ENCODE assay signal across 24 mouse cellular contexts in the genomic region with DNA sequence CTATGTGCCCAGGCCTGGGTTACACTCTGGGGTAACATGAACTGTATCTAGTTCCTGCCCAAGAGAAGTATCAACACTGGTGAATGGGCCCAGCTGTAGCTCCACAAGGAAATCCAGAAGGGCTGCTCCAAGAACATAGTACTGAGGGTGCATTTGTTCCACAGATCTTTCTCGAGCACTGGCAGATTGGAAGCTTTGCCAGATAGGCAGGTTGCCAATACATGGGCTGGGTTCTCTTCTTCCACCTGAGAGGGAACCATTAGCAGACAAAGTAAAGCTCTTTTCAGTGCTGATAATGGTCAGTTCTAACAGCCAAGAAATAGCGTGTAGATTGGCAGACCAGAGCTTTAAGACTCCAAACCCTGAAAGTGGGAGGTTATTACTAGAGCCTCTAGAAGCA. TPM values are rescaled to one million over a fixed set of nuclear protein-coding genes. Genes with fewer than 3 reads are reported as not detected.
DNase-seq lines count a peak whose midpoint lies in the region; ATAC-seq and TF ChIP-seq lines count a peak whose summit lies in the region.
"Had no signal": no experiment of that assay in that cellular context is flagged by ENCODE, and none has a peak within 500 bp of the region (broad histone marks: within the 10 kb centered on the region; RNA-seq: fewer than 3 reads in every experiment).

No protein-coding gene starts in this region.

- TF ChIP-seq CTCF in lung, embryonic 14.5 days (IDR thresholded peaks at IDR 0.05; ENCODE audit: low read depth): no peak
- no peak for TF ChIP-seq CTCF in forebrain, postnatal 0 days (IDR thresholded peaks at IDR 0.05; ENCODE audit: low read depth)

- H3K4me3 ChIP-seq in lung, embryonic 14.5 days (ENCODE audit: low read depth, low read length): no peak overlapping the region
- H3K4me3 ChIP-seq in forebrain, postnatal 0 days (ENCODE audit: low read depth, low read length): no peak overlapping the region
- H3K4me3 ChIP-seq: embryonic facial prominence, embryonic 10.5 days; forebrain, embryonic 13.5 days; heart, embryonic 15.5 days had no signal

- H3K9me3 ChIP-seq in lung, embryonic 14.5 days (ENCODE audit: low read depth, low read length): no peaks in the 10 kb centered on the region
- H3K9me3 ChIP-seq in forebrain, postnatal 0 days (ENCODE audit: low read length): no peaks in the 10 kb centered on the region
- H3K9me3 ChIP-seq: embryonic facial prominence, embryonic 10.5 days; forebrain, embryonic 13.5 days; heart, embryonic 15.5 days had no signal

- peak overlapping the region; percentile 56; the same call in 1 of the 2 replicates for H3K27ac ChIP-seq in lung, embryonic 14.5 days (ENCODE audit: low read depth)
- H3K27ac ChIP-seq in forebrain, postnatal 0 days (ENCODE audit: low read depth, low read length): no peak overlapping the region
- H3K27ac ChIP-seq: embryonic facial prominence, embryonic 10.5 days; forebrain, embryonic 13.5 days; heart, embryonic 15.5 days; hindbrain, embryonic 14.5 days had no signal

- H3K27me3 ChIP-seq in lung, embryonic 14.5 days (ENCODE audit: insufficient read depth, low read length): no peaks in the 10 kb centered on the region
- no peaks in the 10 kb centered on the region for H3K27me3 ChIP-seq in forebrain, postnatal 0 days (ENCODE audit: insufficient read depth, low read length)
- H3K27me3 ChIP-seq: CH12.LX; forebrain, embryonic 13.5 days; heart, embryonic 15.5 days had no signal

- H3K4me1 ChIP-seq in lung, embryonic 14.5 days (ENCODE audit: insufficient read depth): no peaks in the 10 kb centered on the region
- H3K4me1 ChIP-seq in forebrain, postnatal 0 days (ENCODE audit: insufficient read depth): no peaks in the 10 kb centered on the region
- H3K4me1 ChIP-seq: embryonic facial prominence, embryonic 10.5 days; forebrain, embryonic 13.5 days; heart, embryonic 15.5 days had no signal

- ATAC-seq in lung, embryonic 14.5 days (ENCODE audit: insufficient read depth): no peak
- ATAC-seq in forebrain, postnatal 0 days: no peak
- ATAC-seq: forebrain, embryonic 13.5 days; Patski had no signal

- H3K36me3 ChIP-seq in lung, embryonic 14.5 days (ENCODE audit: insufficient read depth): no peaks in the 10 kb centered on the region
- H3K36me3 ChIP-seq in forebrain, postnatal 0 days (ENCODE audit: insufficient read depth): no peaks in the 10 kb centered on the region
- H3K36me3 ChIP-seq: embryonic facial prominence, embryonic 10.5 days; heart, embryonic 15.5 days had no signal

- DNase-seq in heart, adult 11 months: peak; percentile 44
- no peak for DNase-seq in heart, adult 9 months (ENCODE audit: low spot score in 2 of 2)
- no peak for DNase-seq in lung, embryonic 14.5 days
- DNase-seq in lung, postnatal 10 days: peak; percentile 31
- DNase-seq in lung, postnatal 4 days: peak; percentile 43 to 67
- DNase-seq in kidney, postnatal 4 days: no peak
- no peak for DNase-seq in forebrain, postnatal 0 days
- DNase-seq: adrenal gland, adult 8-10 months; adrenal gland, postnatal 36 days; cerebellum, adult 8-10 months; cerebellum, postnatal 36 days; gastrocnemius, postnatal 36 days; heart, adult 18-20 months; heart, postnatal 14 days had no signal

- 66% methylated on average over 2 of the region's 2 CpGs for WGBS in lung, embryonic 14.5 days
- WGBS in forebrain, postnatal 0 days: 62% methylated on average over 2 of the region's 2 CpGs

- H3K9ac ChIP-seq in lung, embryonic 14.5 days: no peak overlapping the region
- no peak overlapping the region for H3K9ac ChIP-seq in forebrain, postnatal 0 days
- H3K9ac ChIP-seq: forebrain, embryonic 13.5 days; heart, embryonic 15.5 days; hindbrain, embryonic 14.5 days had no signal

- no peak overlapping the region for H3K4me2 ChIP-seq in lung, embryonic 14.5 days
- no peak overlapping the region for H3K4me2 ChIP-seq in forebrain, postnatal 0 days (ENCODE audit: low read depth)
- H3K4me2 ChIP-seq: forebrain, embryonic 13.5 days; heart, embryonic 11.5 days; heart, embryonic 15.5 days; hindbrain, embryonic 14.5 days had no signal

RNA-seq across cellular contexts. Expression of a gene that starts 3.9 kb away (rescaled TPM):
- not detected in 2 replicates for polyA plus RNA-seq in lung, embryonic 14.5 days (2014; fragmentation: Nextera tagmentation; extraction: Ambion mirVana)
- not detected in 2 replicates for total RNA-seq in forebrain, postnatal 0 days (2014; rRNA removed)
- not detected in 2 replicates for polyA plus RNA-seq in forebrain, postnatal 0 days (2015; fragmentation: Nextera tagmentation; extraction: Ambion mirVana)
- total RNA-seq: adrenal gland, adult 8-10 months; CH12.LX; gastrocnemius, adult 8-10 months; gastrocnemius, postnatal 36 days; heart, adult 18-20 months; heart, postnatal 14 days; hematopoietic stem cell, adult 5-6 weeks had no signal
- polyA plus RNA-seq: embryonic facial prominence, embryonic 10.5 days; embryonic facial prominence, embryonic 14.5 days; forebrain, embryonic 13.5 days; heart, embryonic 11.5 days; heart, embryonic 15.5 days; hindbrain, embryonic 14.5 days; Patski had no signal

RNA-seq across cellular contexts. Expression of a gene that starts 15.8 kb away (rescaled TPM):
- 28.1 and 29.4 TPM in 2 replicates for polyA plus RNA-seq in lung, embryonic 14.5 days (2014; fragmentation: Nextera tagmentation; extraction: Ambion mirVana)
- not detected in 2 replicates for total RNA-seq in forebrain, postnatal 0 days (2014; rRNA removed)
- not detected in 2 replicates for polyA plus RNA-seq in forebrain, postnatal 0 days (2015; fragmentation: Nextera tagmentation; extraction: Ambion mirVana)
- total RNA-seq: CH12.LX; gastrocnemius, adult 8-10 months; gastrocnemius, postnatal 36 days; hematopoietic stem cell, adult 5-6 weeks had no signal
- polyA plus RNA-seq: embryonic facial prominence, embryonic 10.5 days; embryonic facial prominence, embryonic 14.5 days; forebrain, embryonic 13.5 days; hindbrain, embryonic 14.5 days; Patski had no signal

RNA-seq across cellular contexts. Expression of a gene that starts 37.6 kb away (rescaled TPM):
- not detected in 2 replicates for polyA plus RNA-seq in lung, embryonic 14.5 days (2014; fragmentation: Nextera tagmentation; extraction: Ambion mirVana)
- not detected in 2 replicates for total RNA-seq in forebrain, postnatal 0 days (2014; rRNA removed)
- polyA plus RNA-seq in forebrain, postnatal 0 days (2015; fragmentation: Nextera tagmentation; extraction: Ambion mirVana): 0.11 TPM in 1 of 2 replicates, not detected in the other
- total RNA-seq: adrenal gland, adult 8-10 months; adrenal gland, postnatal 36 days; CH12.LX; gastrocnemius, adult 8-10 months; gastrocnemius, postnatal 36 days; hematopoietic stem cell, adult 5-6 weeks had no signal
- polyA plus RNA-seq: embryonic facial prominence, embryonic 10.5 days; forebrain, embryonic 13.5 days; heart, embryonic 11.5 days; heart, embryonic 15.5 days; hindbrain, embryonic 14.5 days; Patski had no signal

RNA-seq across cellular contexts. Expression of a gene that starts 42.5 kb away (rescaled TPM):
- polyA plus RNA-seq in lung, embryonic 14.5 days (2014; fragmentation: Nextera tagmentation; extraction: Ambion mirVana): 2.6 and 4.0 TPM in 2 replicates
- total RNA-seq in forebrain, postnatal 0 days (2014; rRNA removed): not detected in 2 replicates
- polyA plus RNA-seq in forebrain, postnatal 0 days (2015; fragmentation: Nextera tagmentation; extraction: Ambion mirVana): not detected in 2 replicates
- total RNA-seq: CH12.LX; heart, adult 18-20 months; hematopoietic stem cell, adult 5-6 weeks had no signal
- polyA plus RNA-seq: embryonic facial prominence, embryonic 10.5 days; forebrain, embryonic 13.5 days; hindbrain, embryonic 14.5 days; Patski had no signal

Comparison
In these comparisons a context has a peak if more than half of its experiments do, and no peak if none do; other contexts are left out.
1. DNase-seq: peak in heart, adult 11 months (single experiment), lung, postnatal 10 days (single experiment) and lung, postnatal 4 days (2 of 2); none in heart, adult 9 months (0 of 2), lung, embryonic 14.5 days (single experiment), kidney, postnatal 4 days (0 of 2) and forebrain, postnatal 0 days (single experiment).
2. RNA of a gene that starts 15.8 kb away (polyA plus RNA-seq): 28.1 to 29.4 TPM in lung, embryonic 14.5 days; not detected in forebrain, postnatal 0 days; every median in the first group is over 10 times any median in the second.